Mouse (Mus musculus) induced T-regulatory cell, adult 2 months (primary cell): ENCODE results near the gene T2.
"Not testable (repeated sequence)": the region's sequence is repeated elsewhere in the genome, so short reads cannot be mapped to it uniquely, and the experiment has no call there.

Experiments used
- DNase-seq: peaks from one replicate; pipeline ENCODE4 v3.0.0-alpha.2; 2012; ENCODE audit warnings: low read depth

Gene T2

DNA sequence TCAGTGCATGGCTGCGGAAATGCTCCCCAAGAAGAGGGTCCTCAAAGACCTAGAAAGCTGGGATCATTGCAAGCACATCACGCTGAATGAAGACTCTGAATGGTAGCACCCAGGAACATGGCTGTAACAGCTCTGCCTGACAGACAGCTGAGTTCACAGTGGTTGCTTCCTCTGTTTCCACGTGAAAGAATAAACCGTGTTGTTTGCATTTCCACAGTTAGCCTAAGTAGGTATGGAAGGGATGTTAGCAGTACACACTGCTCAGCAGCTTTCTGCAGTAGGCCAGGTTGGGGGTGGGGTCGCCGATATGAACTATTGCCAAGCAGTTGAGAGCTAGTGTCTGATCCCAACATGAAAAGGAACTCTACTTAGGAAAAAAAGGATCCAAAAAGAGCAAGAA lies at the start of gene T2:
Gene T2, plus strand, starts transcription at position 301 of the 400 bp plus-strand sequence.
- no peak for DNase-seq

DNA sequence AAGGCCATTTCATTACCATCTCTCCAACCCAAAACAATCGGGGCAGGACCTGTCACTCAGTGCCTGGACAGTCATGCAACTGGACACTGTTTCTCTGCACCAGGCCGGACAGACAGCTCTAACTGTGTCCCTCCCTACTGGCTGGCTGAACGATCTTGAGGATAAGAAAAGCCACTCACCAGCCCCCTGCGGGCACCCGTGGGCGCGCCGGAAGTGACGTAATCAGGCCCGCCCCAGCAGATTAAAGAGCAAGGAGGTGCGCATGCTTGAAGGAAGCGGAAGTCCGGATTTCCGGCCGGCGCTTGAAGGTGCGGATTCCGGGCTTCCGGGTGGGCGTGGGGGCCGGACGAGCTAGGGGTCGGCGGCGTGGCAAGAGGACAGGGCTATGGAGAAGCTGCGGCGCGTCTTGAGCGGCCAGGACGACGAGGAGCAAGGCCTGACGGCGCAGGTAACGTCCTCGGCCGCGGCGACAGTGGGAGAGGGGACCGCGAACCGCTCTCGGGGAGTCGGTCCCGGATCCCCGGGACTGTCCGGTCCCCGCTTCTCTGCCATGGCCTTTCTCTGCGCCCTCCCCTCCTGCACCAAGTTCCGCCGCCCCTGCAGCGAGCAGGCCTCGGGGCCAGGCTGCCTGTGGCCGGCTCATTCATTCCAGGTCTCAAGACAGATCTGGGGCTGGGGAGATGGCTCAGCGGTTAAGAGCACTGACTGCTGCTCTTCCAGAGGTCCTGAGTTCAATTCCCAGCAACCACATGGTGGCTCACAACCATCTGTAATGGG lies 44.8 kb upstream of the T2 start, which contains the start of gene Sft2d1:
Gene Sft2d1, plus strand, starts transcription at position 265 of the 777 bp plus-strand sequence.
- peak; percentile 98 for DNase-seq

DNA sequence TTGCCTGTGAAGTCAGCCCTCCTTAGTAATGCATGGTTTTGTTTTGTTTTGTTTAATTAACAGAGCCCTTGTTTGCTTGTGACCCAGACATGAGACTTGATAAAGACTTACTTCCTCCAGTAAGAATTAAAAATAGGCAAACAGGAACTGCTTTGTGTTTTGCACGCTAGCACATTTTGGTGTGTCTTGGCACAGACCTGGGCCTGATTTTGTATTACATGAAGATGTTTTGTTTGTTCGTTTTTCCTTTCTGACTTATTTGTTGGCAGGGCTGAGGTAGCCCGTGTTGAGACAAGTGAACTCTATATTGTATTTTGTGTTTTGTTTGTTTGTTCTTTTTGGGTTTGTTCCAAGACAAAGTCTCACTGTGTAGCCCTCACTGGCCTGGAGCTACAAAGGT lies 44.0 kb upstream of the T2 start:
- peak; percentile 53 for DNase-seq

DNA sequence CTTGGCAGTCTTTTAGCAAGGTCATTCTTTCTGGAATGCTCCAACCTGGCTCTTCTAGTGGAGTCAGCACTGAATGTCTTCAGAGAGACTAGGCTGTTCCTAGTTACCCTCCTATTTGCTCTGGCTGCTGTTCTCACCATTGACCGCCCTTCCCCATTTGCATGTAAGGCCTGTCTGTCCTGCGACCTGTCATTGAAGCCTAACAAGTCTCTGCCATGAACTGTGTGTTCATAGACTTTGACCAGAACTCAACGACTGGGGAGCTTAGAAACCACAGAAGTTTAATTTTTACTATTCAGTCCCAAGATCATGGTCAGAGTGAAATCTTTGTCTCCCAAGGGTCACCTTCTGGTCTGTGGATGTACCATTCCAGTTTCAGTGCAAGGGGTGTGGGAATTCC lies 41.8 kb upstream of the T2 start:
- DNase-seq = no peak

DNA sequence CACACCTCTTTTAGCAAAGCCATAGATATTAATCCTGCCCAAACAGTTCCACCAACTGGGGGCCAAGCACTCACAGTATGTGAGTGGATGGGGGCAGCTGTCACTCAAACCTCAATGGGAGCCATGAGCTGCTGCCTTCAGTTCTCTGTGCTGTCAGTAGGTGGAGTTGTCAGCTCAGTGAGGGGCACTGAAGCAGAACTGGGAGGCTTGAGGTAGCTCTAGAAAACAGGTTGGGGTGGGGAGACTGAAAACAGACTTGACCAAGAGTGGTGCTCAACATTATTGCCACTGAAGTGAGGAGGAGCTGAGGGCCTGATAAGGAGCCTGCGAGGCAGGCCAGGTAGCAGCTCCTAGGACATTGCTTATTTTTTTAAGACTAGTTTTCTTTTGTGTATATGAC lies 39.5 kb upstream of the T2 start:
- DNase-seq = peak; percentile 46

DNA sequence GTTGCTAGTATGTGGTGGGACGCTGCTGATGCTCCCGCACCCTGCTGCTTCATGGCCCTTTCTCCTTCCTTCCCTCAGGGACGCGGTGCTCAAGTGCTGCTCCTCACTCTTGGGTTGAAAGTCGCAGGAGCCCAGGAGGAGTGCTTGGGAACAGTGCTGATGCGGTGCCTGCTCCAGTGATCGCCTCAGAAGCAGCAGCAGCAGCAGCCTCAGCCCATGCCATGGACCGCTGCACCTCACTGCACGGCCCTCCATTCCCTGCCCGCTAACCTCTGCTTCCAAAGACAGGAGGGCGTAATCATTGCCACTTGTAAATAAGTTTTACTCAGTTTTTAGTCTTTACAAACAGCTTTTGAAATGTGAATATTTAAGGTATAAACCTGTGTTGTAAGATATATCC lies 28.9 kb upstream of the T2 start:
- DNase-seq = not testable (repeated sequence)

DNA sequence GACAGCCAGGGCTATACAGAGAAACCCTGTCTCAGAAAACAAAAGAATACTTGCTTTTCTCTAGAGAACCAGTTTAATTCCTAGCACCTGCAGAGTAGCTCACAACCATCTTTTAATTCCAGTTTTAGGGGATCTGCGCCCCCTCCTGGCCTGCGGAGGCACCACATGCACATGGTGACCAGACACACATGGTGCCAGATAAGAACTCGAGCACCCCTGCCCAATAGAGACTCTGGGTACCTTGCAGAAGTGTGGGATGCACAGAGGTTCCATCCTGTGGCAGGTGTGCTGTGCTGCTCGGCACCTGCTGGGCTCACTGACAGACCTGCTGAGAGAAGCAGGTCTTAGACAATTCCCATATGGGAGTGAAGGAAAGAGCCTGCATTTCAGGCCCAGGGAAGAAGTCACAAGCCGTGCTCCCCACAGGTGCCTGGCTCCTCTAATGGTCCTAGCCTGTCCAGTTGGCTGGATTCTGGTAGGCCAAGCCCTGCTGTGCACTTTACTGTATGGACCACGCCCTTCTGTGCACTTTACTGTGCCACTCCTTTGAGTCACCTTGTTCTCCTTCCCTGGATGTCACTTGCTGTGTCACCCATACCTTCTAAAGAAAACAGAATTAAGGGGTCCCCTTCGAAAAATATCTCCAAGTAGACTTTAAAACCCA lies 27.1 kb upstream of the T2 start:
- no peak for DNase-seq

DNA sequence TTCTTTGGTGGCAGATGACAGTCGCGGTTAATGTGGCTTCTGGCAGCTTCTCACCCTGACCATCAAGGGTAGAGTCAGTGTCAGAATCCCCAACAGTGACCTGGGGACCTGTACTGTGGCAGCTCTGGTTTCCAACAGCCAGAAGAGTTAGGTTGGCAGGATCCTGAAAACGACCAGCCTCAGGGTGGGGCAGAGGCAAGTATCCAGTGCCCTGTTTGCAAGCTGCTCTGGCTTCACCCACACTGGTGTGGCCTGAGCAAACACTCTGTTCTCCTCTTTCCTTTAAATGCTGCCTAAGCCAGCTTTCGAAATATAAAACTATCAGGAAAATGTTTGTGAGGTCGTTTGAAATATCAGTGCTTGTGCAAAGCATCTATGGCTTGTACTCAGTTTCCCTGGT lies 25.2 kb upstream of the T2 start:
- DNase-seq = no peak

DNA sequence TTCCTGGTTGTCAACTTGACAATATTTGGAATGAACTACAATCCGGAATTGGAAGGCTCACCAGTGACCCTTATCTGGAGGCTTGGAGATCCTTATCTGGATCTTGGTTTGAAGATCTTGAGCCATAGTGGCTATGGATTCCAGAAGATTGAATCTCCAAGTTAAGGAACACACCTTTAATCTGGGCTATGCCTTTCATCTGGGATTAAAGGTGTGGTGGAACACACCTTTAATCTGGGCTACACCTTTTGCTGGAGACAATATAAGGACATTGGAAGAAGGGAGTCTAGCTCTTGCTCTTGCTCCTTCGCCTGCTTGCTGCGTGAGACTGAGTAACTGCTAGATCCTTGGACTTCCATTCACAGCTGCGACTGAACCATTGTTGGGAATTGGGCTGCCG lies 18.6 kb upstream of the T2 start, which contains the start of gene Prr18:
Gene Prr18, plus strand, starts transcription at position 301 of the 400 bp plus-strand sequence.
- not testable (repeated sequence) for DNase-seq

DNA sequence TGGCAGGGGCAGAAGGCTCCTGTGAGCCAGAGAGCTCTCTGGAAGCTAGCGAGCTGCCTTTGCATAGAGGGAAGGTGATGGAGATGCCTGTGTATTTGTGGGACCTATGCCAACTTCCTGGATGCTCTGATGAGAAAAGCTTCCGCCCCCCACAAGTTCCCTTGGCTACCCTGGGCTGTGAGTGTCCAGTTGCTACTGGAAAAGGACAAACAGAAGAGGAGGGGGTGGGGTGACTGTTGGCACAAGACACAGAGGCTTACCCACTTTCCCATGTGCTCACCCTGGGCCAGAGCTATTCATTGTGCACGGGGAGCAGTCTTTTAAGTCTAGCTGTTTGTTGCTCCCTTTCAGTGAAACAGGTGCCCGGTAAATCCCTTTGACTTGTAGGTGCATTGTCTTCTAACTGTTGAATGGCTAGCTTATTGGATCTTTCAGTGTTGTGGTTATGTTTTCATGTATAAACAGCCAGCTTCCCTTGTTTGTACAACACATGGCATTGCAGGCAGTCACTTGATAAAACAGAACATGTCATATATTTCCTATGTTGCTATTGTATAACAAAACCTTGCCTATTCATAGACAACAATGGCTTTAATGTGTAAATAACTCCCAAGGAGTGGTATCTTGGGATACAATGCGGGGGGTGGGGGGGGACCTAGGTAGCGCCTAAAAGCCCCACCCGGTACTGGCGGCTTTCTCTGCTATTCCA lies 16.0 kb upstream of the T2 start:
- no peak for DNase-seq

DNA sequence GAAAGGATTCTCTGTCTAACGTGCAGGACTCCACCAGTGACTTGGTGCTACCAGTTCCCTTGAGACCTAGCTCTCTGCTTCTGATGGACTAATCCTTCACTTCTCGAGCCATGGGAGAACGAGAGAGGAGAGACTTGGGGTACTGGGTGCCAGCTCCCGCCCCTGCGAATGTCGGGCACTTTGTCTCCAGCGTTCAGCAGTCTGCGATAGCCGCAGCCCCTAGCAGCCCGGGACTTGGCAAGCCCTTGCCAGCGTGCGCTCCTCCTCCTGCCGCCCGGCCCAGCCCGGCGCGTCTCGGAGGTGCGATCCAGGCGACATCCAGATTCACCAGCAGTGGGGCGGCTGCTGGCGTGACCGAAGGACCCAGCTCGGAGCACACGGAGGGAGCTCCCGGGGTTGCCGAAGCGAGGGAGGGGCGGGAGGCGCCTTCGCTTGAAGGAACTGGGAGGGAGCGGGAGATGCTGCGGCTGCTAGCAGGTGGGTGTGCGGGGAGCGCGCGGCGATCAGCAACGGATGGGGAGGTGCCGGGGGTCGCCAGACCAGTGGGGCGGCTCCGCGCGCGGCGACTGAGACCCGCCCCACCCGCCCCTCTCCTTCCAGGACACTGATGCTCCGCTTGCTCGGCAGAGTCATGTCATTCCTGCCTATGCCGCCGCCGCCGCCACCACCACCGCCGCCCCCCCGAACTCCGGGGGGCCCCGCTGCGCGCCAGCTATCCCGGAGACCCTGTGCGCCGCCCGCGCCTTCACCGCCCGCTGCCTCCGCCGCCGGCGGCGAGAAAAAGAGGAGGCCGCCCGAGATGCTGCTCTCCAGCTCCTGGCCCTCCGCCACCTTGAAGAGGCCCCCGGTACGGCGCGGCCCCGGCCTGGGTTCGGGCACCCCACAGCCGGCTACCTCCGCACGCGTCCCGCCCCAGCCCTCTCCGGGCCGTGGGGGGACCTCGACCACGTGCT lies 15.1 kb upstream of the T2 start:
- peak; percentile 31 for DNase-seq

DNA sequence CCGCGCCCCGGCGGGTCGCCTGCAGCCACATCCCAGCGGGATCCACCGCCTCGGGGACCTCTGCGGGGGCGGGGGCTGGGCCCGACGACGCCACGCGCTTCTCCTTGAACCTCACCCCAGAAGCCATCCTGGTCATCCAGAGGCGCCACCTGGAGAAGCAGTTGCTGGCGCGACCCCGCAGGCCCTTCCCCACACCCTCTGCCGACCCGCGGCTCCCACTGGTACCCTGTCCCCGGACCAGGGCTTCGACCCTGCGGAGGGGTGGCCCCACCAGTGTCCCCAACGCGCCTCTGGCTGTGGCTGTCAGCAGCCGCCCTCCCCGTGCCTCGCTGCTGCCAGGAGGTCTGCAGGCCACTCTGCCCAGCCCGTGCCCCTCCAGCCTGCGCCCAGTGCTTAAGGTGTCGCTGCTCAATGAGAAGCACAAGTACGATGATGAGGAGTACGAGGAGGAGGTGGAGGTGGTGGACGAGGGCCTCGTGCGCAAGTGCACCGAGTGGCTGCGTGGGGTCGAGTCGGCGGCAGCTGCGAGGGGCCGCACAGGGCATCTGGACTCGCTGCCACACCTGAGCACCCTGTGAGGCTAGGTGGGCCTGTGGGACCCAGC lies 14.3 kb upstream of the T2 start:
- DNase-seq = no peak

DNA sequence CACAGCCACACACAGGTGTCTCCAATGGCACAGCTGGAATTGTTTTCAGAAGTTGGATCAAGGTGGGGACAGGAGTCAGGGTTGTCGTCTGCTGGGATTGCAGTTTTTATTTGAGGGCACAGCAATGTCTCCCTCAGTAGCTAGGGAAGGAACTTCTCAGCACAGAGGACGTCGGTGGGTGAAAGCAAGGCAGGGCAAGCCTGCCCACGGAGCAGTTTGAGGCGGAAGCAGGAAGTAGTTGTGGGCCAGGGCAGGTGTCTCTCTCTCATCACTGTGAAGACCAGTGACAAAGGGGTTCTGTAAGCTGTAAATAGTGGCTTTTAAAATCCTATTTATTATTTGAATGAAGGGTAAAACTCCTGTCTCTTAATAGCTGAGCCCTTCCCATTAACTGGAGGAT lies 13.1 kb upstream of the T2 start:
- DNase-seq = peak; percentile 67

DNA sequence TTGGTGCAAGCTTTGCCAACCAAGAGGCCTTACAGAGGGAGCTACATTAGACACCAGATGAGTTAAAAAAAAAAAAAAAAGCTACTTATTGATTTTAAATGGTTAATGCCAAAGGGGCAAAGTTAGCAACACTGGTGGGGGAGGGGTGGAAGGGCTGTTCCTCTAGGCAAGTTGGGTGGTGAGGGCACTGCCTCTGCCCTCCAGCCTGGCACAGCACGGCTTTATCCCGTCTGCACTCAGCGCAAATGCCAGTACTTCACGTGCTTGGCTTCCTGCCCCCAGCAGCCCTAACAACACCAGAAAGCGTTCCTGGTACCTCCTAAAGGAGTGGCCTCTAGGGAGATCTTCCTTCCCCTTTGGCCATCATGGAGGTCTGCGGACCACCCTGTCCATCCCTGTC lies 12.4 kb upstream of the T2 start:
- no peak for DNase-seq

DNA sequence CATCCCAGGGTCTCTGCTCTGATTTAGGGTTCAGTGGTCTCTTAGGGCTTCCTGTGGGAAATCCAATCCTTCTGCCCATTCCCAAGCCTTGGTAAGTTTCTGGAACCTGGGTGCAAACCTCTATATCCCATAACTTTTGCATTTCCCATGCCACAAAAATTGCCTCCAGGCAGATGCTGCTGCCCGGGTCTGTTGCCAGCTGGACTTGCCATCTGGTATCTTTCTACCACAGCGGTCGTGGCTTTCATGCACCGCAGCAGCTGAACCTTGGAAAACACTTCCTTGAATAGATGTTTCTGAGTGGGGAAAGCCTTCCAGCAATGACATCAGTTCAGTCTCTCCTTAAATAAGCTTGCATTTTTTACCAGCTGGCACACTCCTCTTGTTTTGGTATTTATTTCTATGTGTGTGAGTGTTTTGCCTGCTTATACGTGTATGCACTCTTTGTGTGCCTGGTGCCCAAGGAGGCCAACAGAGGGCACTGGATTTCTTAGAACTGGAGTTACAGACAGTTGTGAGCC lies 8.0 kb upstream of the T2 start:
- DNase-seq = no peak

DNA sequence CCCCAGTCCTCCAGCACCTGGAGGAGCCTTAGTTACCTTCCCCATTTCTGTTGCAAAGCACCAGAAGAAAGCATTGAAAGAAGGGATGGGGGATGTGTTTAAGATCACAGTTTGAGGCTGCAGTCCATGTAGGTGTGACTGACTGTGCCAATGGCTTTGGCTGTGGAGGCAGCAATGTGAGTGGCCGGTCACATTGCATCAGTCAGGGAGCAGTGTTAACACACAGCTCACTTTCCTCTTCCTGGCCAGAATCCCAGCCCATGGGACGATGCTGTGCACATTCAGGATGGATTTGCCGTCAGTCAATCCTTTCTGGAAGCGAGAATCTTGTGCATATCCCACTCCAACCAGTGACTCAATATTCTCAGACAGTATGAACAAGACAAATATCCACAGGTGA lies 6.9 kb upstream of the T2 start:
- DNase-seq = no peak

DNA sequence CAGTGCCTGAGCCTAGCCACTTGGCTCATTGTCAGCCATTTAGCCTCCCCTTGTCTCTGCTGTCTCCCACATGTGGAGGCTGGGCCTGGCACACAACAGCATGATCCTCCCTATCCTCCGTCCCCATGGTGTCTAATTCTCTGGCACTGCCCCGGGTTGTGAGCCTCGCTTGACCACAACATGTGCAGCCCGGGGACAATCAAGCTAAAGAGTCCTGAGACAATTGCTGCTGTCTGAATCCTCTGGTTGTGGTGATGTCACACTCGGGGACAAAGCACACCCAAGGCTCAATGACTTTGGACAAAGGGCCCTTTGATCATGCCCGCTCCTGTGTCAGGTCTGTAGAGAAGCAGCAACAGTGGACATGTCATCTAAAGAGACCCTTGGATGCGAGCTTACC lies 4.7 kb upstream of the T2 start:
- DNase-seq = no peak

DNA sequence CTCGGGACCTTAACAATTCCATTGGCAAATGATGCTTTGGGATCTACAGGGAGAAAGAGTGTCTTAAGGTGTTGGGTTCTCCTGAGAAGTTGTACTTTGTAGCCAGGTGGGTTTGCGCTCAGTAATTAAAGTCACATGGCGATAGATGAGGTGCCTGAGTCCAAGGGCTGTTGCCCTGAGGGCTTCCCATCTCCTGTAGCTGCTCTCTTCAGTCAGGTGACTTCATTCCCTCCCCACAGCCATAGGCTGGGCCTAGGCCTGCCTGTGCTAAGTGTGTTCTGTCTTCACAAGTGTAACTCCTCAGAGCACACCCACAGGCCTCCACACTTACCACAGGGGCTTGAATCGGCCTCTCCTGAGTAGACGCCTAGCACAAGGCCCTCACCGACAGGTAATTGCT lies 1.7 kb downstream of the T2 start:
- no peak for DNase-seq

DNA sequence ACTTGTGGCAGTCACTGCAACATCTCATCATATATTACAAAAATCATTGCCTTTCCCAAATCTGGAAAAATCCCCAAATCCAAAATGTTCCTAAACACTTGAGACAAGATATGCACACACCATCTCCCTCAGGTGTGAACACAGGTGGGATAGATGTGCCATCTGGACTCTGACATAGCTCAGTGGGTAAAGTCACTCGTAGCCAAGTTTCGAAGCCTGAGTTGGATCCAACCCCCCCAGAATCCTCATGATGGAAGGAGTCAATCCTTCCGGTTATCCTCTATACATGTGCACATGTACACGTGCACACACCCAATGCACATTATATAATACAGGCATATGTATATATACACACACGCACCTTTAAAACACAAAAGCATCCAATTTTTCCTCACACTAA lies 5.1 kb downstream of the T2 start:
- DNase-seq = no peak

DNA sequence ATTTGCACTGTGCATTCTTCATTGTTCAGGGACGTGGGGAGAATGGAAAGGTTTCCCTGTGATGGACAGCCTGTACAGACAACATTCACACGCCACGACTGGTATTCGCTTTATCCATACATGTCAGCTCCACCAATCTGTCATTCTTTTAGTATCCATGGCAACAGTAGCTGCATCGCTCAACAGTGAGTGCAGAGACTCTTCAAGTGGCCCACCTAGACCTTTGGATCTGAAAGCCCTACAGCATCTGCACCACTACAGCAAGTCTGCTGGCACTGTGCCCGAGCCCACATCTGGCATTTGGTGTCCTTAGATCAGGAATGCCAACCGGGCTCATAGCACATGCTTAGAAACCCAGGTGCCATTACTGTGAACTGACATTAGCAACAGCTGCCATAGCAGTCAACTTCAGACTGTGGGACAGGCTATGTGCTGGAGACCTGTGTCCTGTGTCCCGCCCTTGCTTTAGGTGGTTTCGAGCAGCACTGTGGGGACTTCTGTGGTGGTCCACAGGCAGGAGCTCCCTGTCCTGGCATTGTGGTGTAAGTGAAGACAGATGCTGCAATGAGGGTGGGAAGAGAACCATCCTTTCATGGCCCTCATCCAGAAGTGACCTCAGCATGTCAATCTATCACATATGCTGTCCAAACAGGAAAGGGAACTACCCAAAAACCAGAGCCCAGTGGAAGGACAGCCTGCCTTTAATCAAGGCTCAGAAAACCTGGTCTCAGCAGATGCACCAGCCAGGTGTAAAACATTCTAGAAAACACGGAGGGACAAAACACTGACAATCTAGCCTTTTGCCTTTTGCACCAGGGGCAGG lies 5.7 kb downstream of the T2 start:
- no peak for DNase-seq
